Comparison of ENCODE assay signal across 23 mouse cellular contexts in the genomic region with DNA sequence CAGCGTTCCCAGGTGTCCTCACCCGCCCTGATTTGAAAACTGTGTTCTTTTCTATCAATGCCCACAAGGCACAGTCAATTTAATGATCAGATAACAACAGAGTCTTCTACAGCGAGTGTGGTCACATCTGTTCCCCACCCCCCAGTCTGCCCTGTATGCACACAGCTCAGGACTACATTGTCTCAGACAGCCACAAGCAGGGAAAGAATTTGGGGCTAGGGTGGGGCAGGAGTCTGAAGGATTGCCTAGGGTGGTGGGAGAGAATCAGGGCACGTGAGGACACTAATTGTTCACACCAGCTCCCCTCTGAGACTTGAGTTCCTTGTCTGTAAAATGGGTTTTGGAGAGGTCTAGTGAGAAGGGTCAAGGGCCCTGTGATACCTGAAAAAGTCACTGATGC. TPM values are rescaled to one million over a fixed set of nuclear protein-coding genes. Genes with fewer than 3 reads are reported as not detected.
A peak's percentile ranks its signal among the peaks of the same experiment; 100 is the strongest.
DNase-seq lines count a peak whose midpoint lies in the region; ATAC-seq and TF ChIP-seq lines count a peak whose summit lies in the region.
"Had no signal": no experiment of that assay in that cellular context is flagged by ENCODE, and none has a peak within 500 bp of the region (broad histone marks: within the 10 kb centered on the region; RNA-seq: fewer than 3 reads in every experiment).

No protein-coding gene starts in this region.

- no peak overlapping the region for H3K4me2 ChIP-seq in heart, embryonic 12.5 days
- H3K4me2 ChIP-seq in neural tube, embryonic 15.5 days = no peak overlapping the region
- H3K4me2 ChIP-seq in liver, postnatal 0 days (ENCODE audit: low read depth, low read length) = no peak overlapping the region
- H3K4me2 ChIP-seq: embryonic facial prominence, embryonic 13.5 days; embryonic facial prominence, embryonic 15.5 days; forebrain, embryonic 12.5 days had no signal

- H3K9me3 ChIP-seq in E14TG2a.4 (ENCODE audit: low read length) = no peaks in the 10 kb centered on the region
- H3K9me3 ChIP-seq in embryonic facial prominence, embryonic 10.5 days = no peaks in the 10 kb centered on the region
- H3K9me3 ChIP-seq in heart, embryonic 12.5 days (replicated peaks) = no peaks in the 10 kb centered on the region
- no peaks in the 10 kb centered on the region for H3K9me3 ChIP-seq in neural tube, embryonic 15.5 days (replicated peaks)
- H3K9me3 ChIP-seq in liver, postnatal 0 days (ENCODE audit: low read length) = no peaks in the 10 kb centered on the region
- H3K9me3 ChIP-seq: embryonic facial prominence, embryonic 13.5 days; embryonic facial prominence, embryonic 15.5 days; forebrain, embryonic 10.5 days; forebrain, embryonic 12.5 days had no signal

- 53% methylated on average over 4 of the region's 4 CpGs for WGBS in embryonic facial prominence, embryonic 10.5 days
- WGBS in heart, embryonic 12.5 days = 61% methylated on average over 4 of the region's 4 CpGs
- WGBS in neural tube, embryonic 15.5 days = 64% methylated on average over 4 of the region's 4 CpGs
- 59% methylated on average over 4 of the region's 4 CpGs for WGBS in liver, postnatal 0 days (ENCODE audit: insufficient replicate concordance)

- peak; percentile 92 for DNase-seq in ES-CJ7 (ENCODE audit: low read depth, low spot score)
- DNase-seq in R1 (ENCODE audit: low read depth, low spot score) = peak; percentile 97
- DNase-seq in embryonic facial prominence, embryonic 10.5 days (ENCODE audit: low spot score) = no peak
- no peak for DNase-seq in heart, adult 11 months
- no peak for DNase-seq in liver, postnatal 0 days
- DNase-seq: adrenal gland, adult 2 months; adrenal gland, postnatal 10 days; adrenal gland, postnatal 25 days; cerebellum, adult 11 months; cerebellum, adult 18-20 months; cerebellum, adult 8-10 months; cerebellum, adult 9-11 months; cerebellum, postnatal 25 days had no signal

- H3K27me3 ChIP-seq in E14TG2a.4 (ENCODE audit: insufficient read depth, low read length) = no peaks in the 10 kb centered on the region
- H3K27me3 ChIP-seq in embryonic facial prominence, embryonic 10.5 days (replicated peaks; ENCODE audit: low read depth, poor library complexity, severe bottlenecking) = no peaks in the 10 kb centered on the region
- no peaks in the 10 kb centered on the region for H3K27me3 ChIP-seq in heart, embryonic 12.5 days (replicated peaks)
- H3K27me3 ChIP-seq in neural tube, embryonic 15.5 days (replicated peaks) = no peaks in the 10 kb centered on the region
- H3K27me3 ChIP-seq in liver, postnatal 0 days (ENCODE audit: insufficient read depth, low read length) = no peaks in the 10 kb centered on the region
- H3K27me3 ChIP-seq: embryonic facial prominence, embryonic 13.5 days; embryonic facial prominence, embryonic 15.5 days; forebrain, embryonic 12.5 days had no signal

- no peak for TF ChIP-seq CTCF in E14TG2a.4 (conservative IDR thresholded peaks at IDR 0.05; ENCODE audit: low read length)
- no peak for TF ChIP-seq CTCF in liver, postnatal 0 days (IDR thresholded peaks at IDR 0.05; ENCODE audit: low read depth)

- H3K9ac ChIP-seq in heart, embryonic 12.5 days = no peak overlapping the region
- no peak overlapping the region for H3K9ac ChIP-seq in neural tube, embryonic 15.5 days (replicated peaks)
- no peak overlapping the region for H3K9ac ChIP-seq in liver, postnatal 0 days (replicated peaks)
- H3K9ac ChIP-seq: embryonic facial prominence, embryonic 13.5 days; embryonic facial prominence, embryonic 15.5 days; forebrain, embryonic 12.5 days had no signal

- H3K4me1 ChIP-seq in E14TG2a.4 (replicated peaks; ENCODE audit: low read depth, low read length) = peaks cover 92% of the 10 kb centered on the region
- H3K4me1 ChIP-seq in embryonic facial prominence, embryonic 10.5 days = peaks cover 23% of the 10 kb centered on the region
- no peaks in the 10 kb centered on the region for H3K4me1 ChIP-seq in heart, embryonic 12.5 days (replicated peaks)
- no peaks in the 10 kb centered on the region for H3K4me1 ChIP-seq in neural tube, embryonic 15.5 days
- H3K4me1 ChIP-seq in liver, postnatal 0 days (ENCODE audit: insufficient read depth) = no peaks in the 10 kb centered on the region
- H3K4me1 ChIP-seq: forebrain, embryonic 12.5 days had no signal

- peak overlapping the region; percentile 25; the same call in 1 of the 2 replicates for H3K27ac ChIP-seq in embryonic facial prominence, embryonic 10.5 days (replicated peaks)
- no peak overlapping the region for H3K27ac ChIP-seq in heart, embryonic 12.5 days (ENCODE audit: poor library complexity, severe bottlenecking)
- no peak overlapping the region for H3K27ac ChIP-seq in neural tube, embryonic 15.5 days (replicated peaks)
- no peak overlapping the region for H3K27ac ChIP-seq in liver, postnatal 0 days (ENCODE audit: low read depth)
- H3K27ac ChIP-seq: embryonic facial prominence, embryonic 13.5 days; embryonic facial prominence, embryonic 15.5 days; forebrain, embryonic 10.5 days; forebrain, embryonic 12.5 days had no signal

- no peaks in the 10 kb centered on the region for H3K36me3 ChIP-seq in E14TG2a.4 (ENCODE audit: insufficient read depth, low read length)
- no peaks in the 10 kb centered on the region for H3K36me3 ChIP-seq in embryonic facial prominence, embryonic 10.5 days (replicated peaks)
- H3K36me3 ChIP-seq in heart, embryonic 12.5 days = no peaks in the 10 kb centered on the region
- H3K36me3 ChIP-seq in neural tube, embryonic 15.5 days = no peaks in the 10 kb centered on the region
- H3K36me3 ChIP-seq in liver, postnatal 0 days (replicated peaks; ENCODE audit: insufficient read depth, low read length) = no peaks in the 10 kb centered on the region
- H3K36me3 ChIP-seq: embryonic facial prominence, embryonic 13.5 days; embryonic facial prominence, embryonic 15.5 days; forebrain, embryonic 10.5 days; forebrain, embryonic 12.5 days had no signal

- no peak for TF ChIP-seq EP300 in liver, postnatal 0 days (IDR thresholded peaks at IDR 0.05; ENCODE audit: low read depth)

- no peak for ATAC-seq in heart, embryonic 12.5 days (ENCODE audit: insufficient number of reproducible peaks, low FRiP score)
- no peak for ATAC-seq in neural tube, embryonic 15.5 days (ENCODE audit: low FRiP score)
- ATAC-seq in liver, postnatal 0 days = no peak
- ATAC-seq: forebrain, embryonic 14.5 days; forebrain, embryonic 16.5 days had no signal

- peak overlapping the region; percentile 27; the same call in 1 of the 2 replicates for H3K4me3 ChIP-seq in E14TG2a.4 (replicated peaks; ENCODE audit: low read length)
- H3K4me3 ChIP-seq in embryonic facial prominence, embryonic 10.5 days = no peak overlapping the region
- H3K4me3 ChIP-seq in heart, embryonic 12.5 days = no peak overlapping the region
- H3K4me3 ChIP-seq in neural tube, embryonic 15.5 days (replicated peaks) = no peak overlapping the region
- H3K4me3 ChIP-seq in liver, postnatal 0 days (ENCODE audit: low read depth, low read length) = no peak overlapping the region
- H3K4me3 ChIP-seq: embryonic facial prominence, embryonic 13.5 days; embryonic facial prominence, embryonic 15.5 days; erythroblast, embryonic 14.5 days; forebrain, embryonic 10.5 days; forebrain, embryonic 12.5 days had no signal

RNA-seq across cellular contexts. Expression of gene Ahdc1, which starts 17.5 kb away (rescaled TPM):
- 11.5 and 11.6 TPM in 2 replicates for polyA plus RNA-seq in embryonic facial prominence, embryonic 10.5 days (2016; fragmentation: Nextera tagmentation; extraction: Ambion mirVana)
- polyA plus RNA-seq in heart, embryonic 12.5 days (2016; fragmentation: Nextera tagmentation; extraction: Ambion mirVana) = 11.6 and 11.7 TPM in 2 replicates
- polyA plus RNA-seq in neural tube, embryonic 15.5 days (2015; fragmentation: Nextera tagmentation; extraction: Ambion mirVana) = 11.0 TPM in 2 replicates
- 0.76 and 0.87 TPM in 2 replicates for polyA plus RNA-seq in liver, postnatal 0 days (2015; fragmentation: Nextera tagmentation; extraction: Ambion mirVana)

RNA-seq across cellular contexts. Expression of gene Fgr, which starts 19.7 kb away (rescaled TPM):
- polyA plus RNA-seq in embryonic facial prominence, embryonic 10.5 days (2016; fragmentation: Nextera tagmentation; extraction: Ambion mirVana) = 0.16 and 0.21 TPM in 2 replicates
- polyA plus RNA-seq in heart, embryonic 12.5 days (2016; fragmentation: Nextera tagmentation; extraction: Ambion mirVana) = 0.19 and 0.23 TPM in 2 replicates
- 0.23 and 0.91 TPM in 2 replicates for polyA plus RNA-seq in neural tube, embryonic 15.5 days (2015; fragmentation: Nextera tagmentation; extraction: Ambion mirVana)
- polyA plus RNA-seq in liver, postnatal 0 days (2015; fragmentation: Nextera tagmentation; extraction: Ambion mirVana) = 3.8 and 4.0 TPM in 2 replicates
- polyA plus RNA-seq: forebrain, embryonic 16.5 days had no signal

Comparison
In these comparisons a context has a peak if more than half of its experiments do, and no peak if none do; other contexts are left out.
1. DNase-seq: peak in ES-CJ7 (single experiment) and R1 (single experiment); none in embryonic facial prominence, embryonic 10.5 days (single experiment), heart, adult 11 months (single experiment) and liver, postnatal 0 days (single experiment).